Mouse (Mus musculus): ENCODE results near the gene Cgrrf1. TPM values are rescaled to one million over a fixed set of nuclear protein-coding genes. Genes with fewer than 3 reads are reported as not detected.

Gene Cgrrf1
- total RNA-seq, 2 experiments from 2014 or later: 37.3 to 38.6 TPM

DNA sequence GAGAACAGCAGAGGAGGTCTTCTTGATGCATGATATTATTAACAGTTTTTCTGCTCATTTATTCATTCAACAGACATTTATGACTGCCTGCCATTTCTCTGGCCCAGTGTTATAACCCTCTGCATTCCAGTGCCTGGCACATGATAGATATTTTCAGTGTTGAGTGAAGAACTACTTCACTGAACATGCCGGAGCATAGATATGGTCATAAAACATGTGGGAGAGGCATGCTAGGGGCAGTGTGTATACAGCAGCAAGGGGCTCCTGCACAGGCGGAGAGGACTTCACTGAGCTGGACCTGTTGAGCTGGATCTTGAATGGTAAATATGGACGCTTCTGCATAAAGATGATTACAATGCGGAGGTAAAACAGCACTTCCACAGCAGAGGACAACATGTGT lies 57.2 kb downstream of the Cgrrf1 start:
- DNase-seq: no peak

GRCm38 (mm10) chr14:46893961-46894360 lies 62.0 kb downstream of the Cgrrf1 start:
- DNase-seq: no peak

DNA sequence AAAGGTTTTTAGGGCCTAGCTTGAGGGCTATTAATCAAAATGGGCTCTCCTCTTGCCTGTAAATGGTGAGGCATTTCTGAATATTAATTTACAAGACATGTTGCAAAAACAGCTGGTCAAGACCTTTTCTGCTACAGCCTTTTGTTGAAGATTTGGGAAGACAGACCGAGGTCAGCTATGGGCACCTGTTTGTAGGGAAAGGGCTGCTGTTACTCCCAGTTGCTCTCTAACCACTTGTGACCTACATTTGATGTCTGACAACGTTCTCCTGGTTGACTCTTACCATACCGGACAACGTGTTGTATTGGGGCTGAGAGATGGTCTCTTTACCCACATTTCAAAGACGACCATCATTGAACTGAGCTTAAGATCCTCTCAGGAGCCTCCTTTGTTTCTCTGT lies 66.0 kb downstream of the Cgrrf1 start:
- DNase-seq: no peak

GRCm38 (mm10) chr14:46898626-46899025 lies 66.7 kb downstream of the Cgrrf1 start:
- DNase-seq: no peak

GRCm38 (mm10) chr14:46902498-46903087 lies 70.7 kb downstream of the Cgrrf1 start:
- no peak for DNase-seq

Other genes with a start within 250 kb of the Cgrrf1 start
- gene Cdkn3, start 71.6 kb upstream of the Cgrrf1 start, total RNA-seq (2021): 1 to 10 TPM; 4.0 to 5.8 TPM
- 10 to 100 TPM; 59.6 to 65.7 TPM for gene Cnih1, start 43.7 kb upstream of the Cgrrf1 start, total RNA-seq (2021)
- 10 to 100 TPM; 34.2 to 37.8 TPM for gene Gmfb, start 9.9 kb upstream of the Cgrrf1 start, total RNA-seq (2021)
- gene Samd4, start 50.7 kb downstream of the Cgrrf1 start, total RNA-seq (2021): 10 to 100 TPM; 39.4 to 46.3 TPM

Measured in gastrocnemius, postnatal 10 days (tissue).